Mouse (Mus musculus) CH12.LX (cell line): ENCODE data around the gene Dtnb.

Experiments used
- CHD2 ChIP-seq: IDR thresholded peaks from 2 replicates; pipeline ENCODE4 v1.6.1; 2011; ENCODE audit warnings: low read length, improper control_type of control experiment
- CTCF ChIP-seq, 2 experiments: IDR thresholded peaks in 1 of 2; conservative IDR thresholded peaks in 1 of 2; 2 replicates each; pipeline ENCODE4 v1.5.1; 2011 to 2012; ENCODE audit warnings: low read depth in 2 of 2, low read length in 2 of 2, improper control_type of control experiment in 1 of 2, inconsistent platforms in 1 of 2, mild to moderate bottlenecking in 1 of 2, moderate library complexity in 1 of 2
- EP300 ChIP-seq: IDR thresholded peaks from 2 replicates; pipeline ENCODE4 v1.6.1; 2011; ENCODE audit warnings: low read length, improper control_type of control experiment
- GABPA ChIP-seq: IDR thresholded peaks from 2 replicates; pipeline ENCODE4 v1.6.1; 2012; ENCODE audit warnings: low read depth, low read length, improper control_type of control experiment, inconsistent platforms; ENCODE audit not compliant: insufficient replicate concordance
- MEF2A ChIP-seq: IDR thresholded peaks from 2 replicates; pipeline ENCODE4 v1.6.1; 2014; ENCODE audit warnings: low read depth, mild to moderate bottlenecking, inconsistent platforms, low read length, improper control_type of control experiment, borderline replicate concordance
- NRF1 ChIP-seq: IDR thresholded peaks from 2 replicates; pipeline ENCODE4 v1.6.1; 2014; ENCODE audit warnings: low read depth, mild to moderate bottlenecking, inconsistent platforms, low read length, improper control_type of control experiment, moderate library complexity
- POLR2A ChIP-seq: IDR thresholded peaks from 2 replicates; pipeline ENCODE4 v1.6.1; 2011; ENCODE audit warnings: low read depth, mild to moderate bottlenecking, improper control_type of control experiment, low read length
- RAD21 ChIP-seq: IDR thresholded peaks from 2 replicates; pipeline ENCODE4 v1.6.1; 2011; ENCODE audit warnings: low read depth, mild to moderate bottlenecking, low read length, improper control_type of control experiment, moderate library complexity
- SIN3A ChIP-seq: IDR thresholded peaks from 2 replicates; pipeline ENCODE4 v1.6.1; 2012; ENCODE audit warnings: low read length, improper control_type of control experiment, inconsistent platforms
- TCF12 ChIP-seq: IDR thresholded peaks from 2 replicates; pipeline ENCODE4 v1.6.1; 2014; ENCODE audit warnings: low read depth, mild to moderate bottlenecking, inconsistent platforms, low read length, improper control_type of control experiment
- UBTF ChIP-seq: IDR thresholded peaks from 2 replicates; pipeline ENCODE4 v1.6.1; 2012; ENCODE audit warnings: low read depth, mild to moderate bottlenecking, inconsistent platforms, low read length, improper control_type of control experiment, moderate library complexity
- ZC3H11A ChIP-seq: IDR thresholded peaks from 2 replicates; pipeline ENCODE4 v1.6.1; 2012; ENCODE audit warnings: low read depth, mild to moderate bottlenecking, inconsistent platforms, low read length, improper control_type of control experiment
- ZMIZ1 ChIP-seq: IDR thresholded peaks from 2 replicates; pipeline ENCODE4 v1.6.1; 2012; ENCODE audit warnings: low read depth, mild to moderate bottlenecking, inconsistent platforms, low read length, improper control_type of control experiment
- ZNF384 ChIP-seq: IDR thresholded peaks from 2 replicates; pipeline ENCODE4 v1.6.1; 2012; ENCODE audit warnings: low read depth, low read length, improper control_type of control experiment, inconsistent platforms

DNA sequence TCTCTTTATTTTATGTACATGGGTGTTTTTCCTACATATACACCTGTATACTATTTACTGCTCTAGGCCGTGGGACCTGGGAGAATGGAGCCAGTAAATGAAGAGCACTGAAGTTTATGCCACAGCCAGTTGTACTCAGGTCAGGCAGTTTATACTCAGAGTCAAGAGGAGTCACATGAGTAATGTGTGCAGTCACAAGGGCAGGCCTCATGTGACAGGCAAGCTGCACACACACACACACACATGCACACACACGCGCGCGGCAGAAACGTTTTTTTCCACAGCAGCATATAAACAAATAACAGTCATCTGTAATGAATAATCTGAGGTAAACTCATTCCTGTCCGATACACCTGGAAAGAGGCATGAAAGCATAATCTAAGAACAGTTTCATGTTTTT, 164.8 kb downstream of the Dtnb start:
- TF ChIP-seq CTCF (conservative IDR thresholded peaks at IDR 0.05 in 1 of 2, IDR thresholded peaks at IDR 0.05 in 1 of 2; ENCODE audit: low read depth in 2 of 2, low read length in 2 of 2), result no peak
- no peak for TF ChIP-seq EP300
- TF ChIP-seq GABPA, result no peak
- TF ChIP-seq RAD21, result no peak
- TF ChIP-seq ZC3H11A, result no peak
- no peak for TF ChIP-seq ZNF384
- no peak for TF ChIP-seq CHD2
- no peak for TF ChIP-seq NRF1
- TF ChIP-seq POLR2A, result no peak
- TF ChIP-seq ZMIZ1, result no peak
- no peak for TF ChIP-seq MEF2A
- TF ChIP-seq UBTF, result no peak
- TF ChIP-seq SIN3A, result no peak
- TF ChIP-seq TCF12, result no peak
